Mouse (Mus musculus): Measurements from ENCODE around the gene Wwc2.

- TF ChIP-seq MYOD1 (IDR thresholded peaks at IDR 0.05; ENCODE audit: control insufficient read depth in 1 of 3, insufficient read length in 2 of 3, low read depth in 2 of 3) (no peak), POLR2A (IDR thresholded peaks at IDR 0.05; ENCODE audit: insufficient read length, low read depth) (no peak), CEBPB (IDR thresholded peaks at IDR 0.05; ENCODE audit: insufficient read depth, poor library complexity, severe bottlenecking) (no peak)
These were observed 47.7 kb downstream of the Wwc2 start for GRCm38 (mm10) chr8:47943049-47943448.

Measured in myocyte (in vitro differentiated cells).